Mouse (Mus musculus): Measurements from ENCODE around the gene Zbtb45.

DNA sequence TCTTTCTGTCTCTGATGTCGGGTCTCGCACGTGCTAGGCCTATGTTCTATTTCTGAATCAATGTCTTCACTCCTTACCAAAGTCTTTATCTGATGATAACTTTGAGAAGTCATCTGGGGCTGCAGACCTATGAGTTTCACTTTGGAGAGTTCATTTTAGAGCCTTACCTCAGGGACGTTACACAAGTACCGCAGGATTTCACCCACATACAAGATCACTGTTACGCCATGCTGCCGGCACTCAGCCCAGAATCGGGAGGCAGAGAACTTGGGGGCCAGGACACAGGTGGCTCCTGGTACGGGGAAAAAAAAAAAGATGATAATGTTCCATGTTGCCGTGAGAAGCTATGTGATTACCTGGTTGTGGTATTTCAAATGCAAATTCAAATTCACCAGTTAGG is 16.7 kb downstream of the Zbtb45 start:
- TF ChIP-seq POLR2A (IDR thresholded peaks at IDR 0.05; ENCODE audit: low read depth, low read length) (no peak), CTCF (IDR thresholded peaks at IDR 0.05; ENCODE audit: borderline replicate concordance, insufficient read depth, low read length) (no peak)

Measured in embryonic fibroblast, embryonic 13.5 days (primary cell).